Mouse (Mus musculus): Measurements from ENCODE around the gene Vcl. TPM values are rescaled to one million over a fixed set of nuclear protein-coding genes. Genes with fewer than 3 reads are reported as not detected.
A peak's percentile ranks its signal among the peaks of the same experiment; 100 is the strongest.

Gene Vcl
- polyA plus RNA-seq, 1 experiment = 23.9 TPM

- TF ChIP-seq CTCF (IDR thresholded peaks at IDR 0.05; ENCODE audit: borderline replicate concordance, insufficient read depth, low read depth, low read length) = no peak
- TF ChIP-seq POLR2A (IDR thresholded peaks at IDR 0.05; ENCODE audit: borderline replicate concordance, insufficient read depth, low read length) = no peak
- H3K4me3 ChIP-seq (replicated peaks; ENCODE audit: insufficient read depth, low read depth, low read length) = no peak overlapping the region
- H3K4me1 ChIP-seq (ENCODE audit: control insufficient read depth, insufficient read depth, low read length) = peaks cover 3% of the 10 kb centered on the region; the same call in 1 of the 2 replicates
- WGBS = 15% methylated on average over 9 of the region's 9 CpGs
- peak; percentile 58 to 81 for DNase-seq
- peak overlapping the region; percentile 1; the same call in 1 of the 2 replicates for H3K27ac ChIP-seq (ENCODE audit: insufficient read depth, low read length)
- no peaks in the 10 kb centered on the region for H3K27me3 ChIP-seq (ENCODE audit: control insufficient read depth, insufficient read depth, low read length)
These were observed 41.7 kb downstream of the Vcl start for GRCm38 (mm10) chr14:20970927-20971326.

DNA sequence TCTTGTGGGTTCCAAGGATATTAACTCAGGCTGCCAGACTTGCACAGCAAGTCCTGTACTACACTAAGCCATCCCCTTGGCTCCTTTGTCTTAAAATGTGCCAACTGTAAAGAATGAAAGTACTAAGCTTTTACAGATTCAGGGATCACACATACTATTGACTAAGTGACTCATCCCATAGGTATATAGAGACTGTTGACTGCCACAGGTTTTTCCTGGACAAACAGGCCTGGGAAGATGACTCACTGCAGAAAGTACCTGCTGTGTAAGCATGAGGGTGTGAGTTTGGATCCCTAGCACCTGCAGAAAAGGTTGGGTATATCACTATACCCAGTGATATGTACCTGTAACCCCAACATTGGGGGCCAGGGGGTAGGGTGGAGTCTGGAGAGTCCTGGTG, 44.6 kb downstream of the Vcl start:
- TF ChIP-seq CTCF (IDR thresholded peaks at IDR 0.05; ENCODE audit: borderline replicate concordance, insufficient read depth, low read depth, low read length) (no peak), POLR2A (IDR thresholded peaks at IDR 0.05; ENCODE audit: borderline replicate concordance, insufficient read depth, low read length) (no peak)
- DNase-seq = peak in 1 of 2 experiments; percentile 31
- H3K27ac ChIP-seq (ENCODE audit: insufficient read depth, low read length) = no peak overlapping the region
- no peak overlapping the region for H3K4me3 ChIP-seq (replicated peaks; ENCODE audit: insufficient read depth, low read depth, low read length)
- peaks cover 3% of the 10 kb centered on the region; the same call in 1 of the 2 replicates for H3K4me1 ChIP-seq (ENCODE audit: control insufficient read depth, insufficient read depth, low read length)
- no peaks in the 10 kb centered on the region for H3K27me3 ChIP-seq (ENCODE audit: control insufficient read depth, insufficient read depth, low read length)

DNA sequence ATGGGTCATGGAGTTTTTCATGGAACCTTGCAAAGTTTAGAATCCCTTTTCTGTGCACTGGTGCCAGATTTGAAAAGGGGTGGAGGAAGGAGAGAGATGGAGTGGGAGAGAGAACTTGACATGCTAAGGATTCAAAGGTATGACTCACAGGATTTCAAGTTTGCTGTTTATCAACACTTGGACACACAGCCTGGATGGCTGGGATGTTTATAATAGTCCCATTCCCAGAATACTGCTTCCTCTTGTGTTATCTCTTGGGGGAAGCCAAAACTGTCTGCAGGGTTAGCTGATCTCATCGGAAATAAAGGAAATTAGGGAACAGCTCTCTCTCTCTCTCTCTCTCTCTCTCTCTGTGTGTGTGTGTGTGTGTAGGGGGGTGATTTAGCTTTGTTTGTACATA, 47.5 kb downstream of the Vcl start:
- no peaks in the 10 kb centered on the region for H3K27me3 ChIP-seq (ENCODE audit: control insufficient read depth, insufficient read depth, low read length)
- no peak overlapping the region for H3K4me3 ChIP-seq (replicated peaks; ENCODE audit: insufficient read depth, low read depth, low read length)
- 83% methylated on average over 1 of the region's 1 CpGs for WGBS
- no peak overlapping the region for H3K27ac ChIP-seq (ENCODE audit: insufficient read depth, low read length)
- H3K4me1 ChIP-seq (ENCODE audit: control insufficient read depth, insufficient read depth, low read length) = no peaks in the 10 kb centered on the region
- no peak for DNase-seq
- TF ChIP-seq CTCF (IDR thresholded peaks at IDR 0.05; ENCODE audit: borderline replicate concordance, insufficient read depth, low read depth, low read length) (no peak), POLR2A (IDR thresholded peaks at IDR 0.05; ENCODE audit: borderline replicate concordance, insufficient read depth, low read length) (no peak)

DNA sequence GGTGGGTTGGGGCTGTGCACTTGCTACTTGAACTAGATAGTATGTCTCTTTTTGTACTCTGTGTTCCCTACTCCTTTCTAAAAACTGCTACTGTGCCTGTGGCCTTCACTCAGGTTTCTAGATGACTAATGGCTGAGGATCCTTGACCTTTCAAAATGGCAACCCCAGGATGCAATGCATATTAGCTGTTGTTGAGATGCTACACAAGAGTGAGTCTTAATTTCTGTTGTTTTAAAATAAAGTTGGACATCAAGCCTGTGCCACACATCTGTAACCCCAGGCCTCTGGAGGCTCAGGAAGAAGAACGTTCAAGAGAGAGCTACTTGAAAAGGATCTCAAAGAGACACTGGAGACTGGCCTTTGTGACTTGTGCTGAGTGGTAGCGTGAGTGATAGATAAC, 48.5 kb downstream of the Vcl start:
- WGBS = 73% methylated on average over 2 of the region's 2 CpGs
- Histone ChIP-seq H3K4me3 (replicated peaks; ENCODE audit: insufficient read depth, low read depth, low read length) (no peak overlapping the region), H3K27ac (ENCODE audit: insufficient read depth, low read length) (no peak overlapping the region), H3K27me3 (ENCODE audit: control insufficient read depth, insufficient read depth, low read length) (no peaks in the 10 kb centered on the region), H3K4me1 (ENCODE audit: control insufficient read depth, insufficient read depth, low read length) (no peaks in the 10 kb centered on the region)
- no peak for TF ChIP-seq CTCF (IDR thresholded peaks at IDR 0.05; ENCODE audit: borderline replicate concordance, insufficient read depth, low read depth, low read length)
- no peak for TF ChIP-seq POLR2A (IDR thresholded peaks at IDR 0.05; ENCODE audit: borderline replicate concordance, insufficient read depth, low read length)
- DNase-seq = no peak

GRCm38 (mm10) chr14:20983832-20984231, 54.6 kb downstream of the Vcl start:
- TF ChIP-seq POLR2A (IDR thresholded peaks at IDR 0.05; ENCODE audit: borderline replicate concordance, insufficient read depth, low read length) = no peak
- no peak for TF ChIP-seq CTCF (IDR thresholded peaks at IDR 0.05; ENCODE audit: borderline replicate concordance, insufficient read depth, low read depth, low read length)
- peak; percentile 48 to 65 for DNase-seq
- Histone ChIP-seq H3K27me3 (ENCODE audit: control insufficient read depth, insufficient read depth, low read length) (no peaks in the 10 kb centered on the region), H3K4me3 (replicated peaks; ENCODE audit: insufficient read depth, low read depth, low read length) (no peak overlapping the region), H3K4me1 (ENCODE audit: control insufficient read depth, insufficient read depth, low read length) (no peaks in the 10 kb centered on the region), H3K27ac (ENCODE audit: insufficient read depth, low read length) (no peak overlapping the region)
- 33% methylated on average over 2 of the region's 2 CpGs for WGBS

GRCm38 (mm10) chr14:20985482-20985881, 56.3 kb downstream of the Vcl start:
- no peak for DNase-seq
- TF ChIP-seq CTCF (IDR thresholded peaks at IDR 0.05; ENCODE audit: borderline replicate concordance, insufficient read depth, low read depth, low read length) (no peak), POLR2A (IDR thresholded peaks at IDR 0.05; ENCODE audit: borderline replicate concordance, insufficient read depth, low read length) (no peak)
- Histone ChIP-seq H3K27me3 (ENCODE audit: control insufficient read depth, insufficient read depth, low read length) (no peaks in the 10 kb centered on the region), H3K4me1 (ENCODE audit: control insufficient read depth, insufficient read depth, low read length) (no peaks in the 10 kb centered on the region), H3K4me3 (replicated peaks; ENCODE audit: insufficient read depth, low read depth, low read length) (no peak overlapping the region), H3K27ac (ENCODE audit: insufficient read depth, low read length) (no peak overlapping the region)
- 64% methylated on average over 3 of the region's 3 CpGs for WGBS

DNA sequence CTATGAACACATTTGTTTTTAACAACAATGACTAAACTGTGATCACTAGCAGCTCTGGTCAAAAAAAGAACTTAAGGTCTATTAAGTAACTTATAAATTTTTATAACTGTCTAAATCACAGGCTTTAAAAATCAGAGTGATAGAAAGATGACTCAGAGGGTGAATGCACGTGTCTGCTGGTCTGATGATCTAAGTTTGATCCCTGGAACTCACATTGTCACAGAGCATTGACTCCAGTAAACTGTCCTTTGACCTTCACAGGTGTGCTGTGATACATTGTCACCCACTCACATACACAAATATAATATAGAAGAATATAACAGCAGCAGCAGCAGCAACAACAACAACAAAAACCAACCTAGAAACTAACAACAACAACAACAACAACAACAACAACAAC, 62.3 kb downstream of the Vcl start:
- DNase-seq = no peak
- no peaks in the 10 kb centered on the region for H3K4me1 ChIP-seq (ENCODE audit: control insufficient read depth, insufficient read depth, low read length)
- H3K27ac ChIP-seq (ENCODE audit: insufficient read depth, low read length) = no peak overlapping the region
- no peaks in the 10 kb centered on the region for H3K27me3 ChIP-seq (ENCODE audit: control insufficient read depth, insufficient read depth, low read length)
- no peak overlapping the region for H3K4me3 ChIP-seq (replicated peaks; ENCODE audit: insufficient read depth, low read depth, low read length)
- TF ChIP-seq POLR2A (IDR thresholded peaks at IDR 0.05; ENCODE audit: borderline replicate concordance, insufficient read depth, low read length) (no peak), CTCF (IDR thresholded peaks at IDR 0.05; ENCODE audit: borderline replicate concordance, insufficient read depth, low read depth, low read length) (no peak)
- WGBS = 96% methylated on average over 1 of the region's 1 CpGs

DNA sequence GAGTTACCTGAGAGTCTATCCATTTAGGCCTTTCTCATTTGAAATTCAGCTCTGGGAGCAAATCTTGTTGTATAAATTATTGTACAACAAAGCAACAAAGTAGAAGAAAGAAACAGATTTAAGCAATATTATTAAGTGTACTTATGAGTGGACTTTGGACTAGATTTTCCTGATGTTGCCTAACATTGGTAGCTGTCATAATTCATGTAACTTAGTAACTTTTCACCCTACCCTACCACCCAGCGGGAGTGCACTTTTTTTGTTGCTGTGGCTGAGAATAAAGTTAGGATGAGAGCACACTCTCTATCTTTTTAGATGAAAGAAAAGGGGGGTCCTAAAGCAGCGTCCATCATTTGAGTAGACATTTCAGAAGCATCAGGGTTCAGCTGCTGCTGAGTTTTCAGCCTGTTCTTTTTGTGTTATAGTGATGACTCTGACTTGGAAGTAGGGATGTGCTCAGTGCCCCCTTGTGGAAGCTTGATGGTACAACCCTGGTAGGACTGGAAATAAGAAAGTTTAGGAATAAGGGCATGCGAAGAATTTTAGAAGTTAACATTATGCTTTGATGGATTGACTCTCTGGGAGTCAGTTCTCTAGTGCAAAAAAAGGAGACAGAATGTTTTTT, 64.0 kb downstream of the Vcl start:
- no peak overlapping the region for H3K4me3 ChIP-seq (replicated peaks; ENCODE audit: insufficient read depth, low read depth, low read length)
- H3K4me1 ChIP-seq (ENCODE audit: control insufficient read depth, insufficient read depth, low read length) = no peaks in the 10 kb centered on the region
- WGBS = 46% methylated on average over 3 of the region's 3 CpGs
- TF ChIP-seq CTCF (IDR thresholded peaks at IDR 0.05; ENCODE audit: borderline replicate concordance, insufficient read depth, low read depth, low read length) (peak; percentile 48; the same call in 1 of the 2 replicates), POLR2A (IDR thresholded peaks at IDR 0.05; ENCODE audit: borderline replicate concordance, insufficient read depth, low read length) (no peak)
- DNase-seq = peak; percentile 31 to 32
- H3K27me3 ChIP-seq (ENCODE audit: control insufficient read depth, insufficient read depth, low read length) = no peaks in the 10 kb centered on the region
- H3K27ac ChIP-seq (ENCODE audit: insufficient read depth, low read length) = no peak overlapping the region

Data from cerebellum, adult 2 months (tissue).